Mouse (Mus musculus): ENCODE results near the gene Med16. TPM values are rescaled to one million over a fixed set of nuclear protein-coding genes. Genes with fewer than 3 reads are reported as not detected.

The Med16 gene
- polyA plus RNA-seq, 1 experiment = 57.1 TPM

GRCm38 (mm10) chr10:79846553-79846952 is 62.2 kb downstream of the Med16 start:
- H3K36me3 ChIP-seq (ENCODE audit: control insufficient read depth, insufficient read depth, low read length) = no peaks in the 10 kb centered on the region
- H3K4me1 ChIP-seq (ENCODE audit: control insufficient read depth, insufficient read depth, low read length) = peaks cover 3% of the 10 kb centered on the region
- H3K4me3 ChIP-seq (ENCODE audit: insufficient read depth, low read depth, low read length) = no peak overlapping the region
- no peaks in the 10 kb centered on the region for H3K27me3 ChIP-seq (replicated peaks; ENCODE audit: control insufficient read depth, insufficient read depth, low read length)
- WGBS = 67% methylated on average over 5 of the region's 5 CpGs
- TF ChIP-seq CTCF (conservative IDR thresholded peaks at IDR 0.05; ENCODE audit: insufficient read depth, insufficient read length, low read depth, low read length) (no peak), POLR2A (IDR thresholded peaks at IDR 0.05; ENCODE audit: low read depth, low read length) (no peak)
- no peak overlapping the region for H3K27ac ChIP-seq (ENCODE audit: insufficient read depth, low read depth, low read length)
- no peak for DNase-seq

Other genes with a start within 250 kb of the Med16 start
- 0.44 TPM in 1 of 2 replicates, not detected in the other for gene Madcam1, start 244.4 kb downstream of the Med16 start, polyA plus RNA-seq (2012; rRNA removed)
- gene Tpgs1, start 239.6 kb downstream of the Med16 start, polyA plus RNA-seq (2012; rRNA removed) = 60.3 and 75.2 TPM in 2 replicates
- 159 and 183 TPM in 2 replicates for gene Cdc34, start 226.7 kb downstream of the Med16 start, polyA plus RNA-seq (2012; rRNA removed)
- gene Gzmm, start 219.9 kb downstream of the Med16 start, polyA plus RNA-seq (2012; rRNA removed) = 0.34 and 0.94 TPM in 2 replicates
- gene Bsg, start 204.4 kb downstream of the Med16 start, polyA plus RNA-seq (2012; rRNA removed) = 825 and 914 TPM in 2 replicates
- 1.5 and 1.9 TPM in 2 replicates for gene Hcn2, start 192.3 kb downstream of the Med16 start, polyA plus RNA-seq (2012; rRNA removed)
- 66.3 and 77.9 TPM in 2 replicates for gene Polrmt, start 162.3 kb downstream of the Med16 start, polyA plus RNA-seq (2012; rRNA removed)
- not detected in 2 replicates for gene Fgf22, start 153.8 kb downstream of the Med16 start, polyA plus RNA-seq (2012; rRNA removed)
- gene Rnf126, start 142.0 kb downstream of the Med16 start, polyA plus RNA-seq (2012; rRNA removed) = 90.2 and 122 TPM in 2 replicates
- gene Fstl3, start 131.7 kb downstream of the Med16 start, polyA plus RNA-seq (2012; rRNA removed) = 17.0 and 24.1 TPM in 2 replicates
- 0.03 and 0.08 TPM in 2 replicates for gene Prss57, start 118.0 kb downstream of the Med16 start, polyA plus RNA-seq (2012; rRNA removed)
- gene Palm, start 115.4 kb downstream of the Med16 start, polyA plus RNA-seq (2012; rRNA removed) = 110 and 121 TPM in 2 replicates
- gene Misp, start 87.9 kb downstream of the Med16 start, polyA plus RNA-seq (2012; rRNA removed) = 17.9 and 19.9 TPM in 2 replicates
- gene Ptbp1, start 54.5 kb downstream of the Med16 start, polyA plus RNA-seq (2012; rRNA removed) = 184 and 198 TPM in 2 replicates
- gene Prtn3, start 34.4 kb downstream of the Med16 start, polyA plus RNA-seq (2012; rRNA removed) = 0.67 and 0.99 TPM in 2 replicates
- 2.7 and 3.2 TPM in 2 replicates for gene Plppr3, start 34.3 kb downstream of the Med16 start, polyA plus RNA-seq (2012; rRNA removed)
- 0.10 TPM in 1 of 2 replicates, not detected in the other for gene Elane, start 22.7 kb downstream of the Med16 start, polyA plus RNA-seq (2012; rRNA removed)
- gene Cfd, start 18.1 kb downstream of the Med16 start, polyA plus RNA-seq (2012; rRNA removed) = 1,335 and 2,389 TPM in 2 replicates
- not detected in 2 replicates for gene Gm26602, start 1.9 kb upstream of the Med16 start, polyA plus RNA-seq (2012; rRNA removed)
- 5.6 and 9.2 TPM in 2 replicates for gene Kiss1r, start 8.0 kb upstream of the Med16 start, polyA plus RNA-seq (2012; rRNA removed)
- 146 and 154 TPM in 2 replicates for gene R3hdm4, start 12.3 kb upstream of the Med16 start, polyA plus RNA-seq (2012; rRNA removed)
- 6.7 and 8.1 TPM in 2 replicates for gene Arid3a, start 18.1 kb upstream of the Med16 start, polyA plus RNA-seq (2012; rRNA removed)
- 60.4 and 67.5 TPM in 2 replicates for gene Wdr18, start 51.2 kb upstream of the Med16 start, polyA plus RNA-seq (2012; rRNA removed)
- gene Grin3b, start 61.8 kb upstream of the Med16 start, polyA plus RNA-seq (2012; rRNA removed) = 1.6 and 2.0 TPM in 2 replicates
- gene Tmem259, start 75.4 kb upstream of the Med16 start, polyA plus RNA-seq (2012; rRNA removed) = 262 and 316 TPM in 2 replicates
- gene Cnn2, start 79.7 kb upstream of the Med16 start, polyA plus RNA-seq (2012; rRNA removed) = 52.3 and 55.5 TPM in 2 replicates
- 10.6 and 11.8 TPM in 2 replicates for gene Abca7, start 87.6 kb upstream of the Med16 start, polyA plus RNA-seq (2012; rRNA removed)
- gene Arhgap45, start 107.7 kb upstream of the Med16 start, polyA plus RNA-seq (2012; rRNA removed) = 9.6 and 25.5 TPM in 2 replicates
- gene Polr2e, start 130.9 kb upstream of the Med16 start, polyA plus RNA-seq (2012; rRNA removed) = 230 and 235 TPM in 2 replicates
- gene Gpx4, start 138.2 kb upstream of the Med16 start, polyA plus RNA-seq (2012; rRNA removed) = 1,431 and 1,557 TPM in 2 replicates
- 27.7 and 30.8 TPM in 2 replicates for gene Sbno2, start 196.6 kb upstream of the Med16 start, polyA plus RNA-seq (2012; rRNA removed)
- 114 and 117 TPM in 2 replicates for gene Stk11, start 206.9 kb upstream of the Med16 start, polyA plus RNA-seq (2012; rRNA removed)
- 1,948 and 2,036 TPM in 2 replicates for gene Atp5d, start 229.7 kb upstream of the Med16 start, polyA plus RNA-seq (2012; rRNA removed)
- gene Cbarp, start 231.9 kb upstream of the Med16 start, polyA plus RNA-seq (2012; rRNA removed) = 8.1 and 8.7 TPM in 2 replicates
- gene Midn, start 239.3 kb upstream of the Med16 start, polyA plus RNA-seq (2012; rRNA removed) = 65.6 and 67.0 TPM in 2 replicates

Data from kidney, adult 2 months (tissue).